Comparison of ENCODE assay signal across 1 mouse cellular context in the genomic region with DNA sequence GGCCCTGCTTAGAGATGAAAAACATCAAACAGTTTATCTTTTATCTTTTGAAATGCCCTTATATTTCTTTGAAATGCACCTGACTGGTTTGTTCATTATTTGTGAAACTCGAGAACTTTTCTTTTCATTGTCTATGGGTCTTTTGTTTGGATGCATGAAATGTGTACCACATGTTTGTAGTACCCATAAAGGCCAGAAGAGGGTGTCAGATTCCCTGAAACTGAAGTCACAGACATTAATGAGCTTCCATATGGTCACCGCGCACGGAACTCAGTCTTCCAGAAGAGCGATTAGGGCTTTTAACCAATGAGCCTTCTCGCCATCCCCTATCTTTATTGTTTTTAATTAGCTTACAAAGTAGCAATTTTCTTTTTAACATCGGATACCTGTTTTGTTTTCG.
TF ChIP-seq lines count a peak whose summit lies in the region.

No protein-coding gene starts in this region.

TF ChIP-seq in MEL, 35 proteins besides CTCF, POLR2A, EP300 and RAD21:
- TF ChIP-seq CHD2 (IDR thresholded peaks at IDR 0.05; ENCODE audit: low read length) (no peak), TCF12 (IDR thresholded peaks at IDR 0.05; ENCODE audit: low read depth, low read length) (no peak), ZKSCAN1 (IDR thresholded peaks at IDR 0.05; ENCODE audit: low read depth, low read length) (no peak), UBTF (IDR thresholded peaks at IDR 0.05; ENCODE audit: borderline replicate concordance, insufficient read depth, low read depth, low read length) (no peak)
